Mouse (Mus musculus) 3T3-L1 (cell line): ENCODE results near the gene Zfyve26.

ENCODE experiments used
- DNase-seq: peaks from one replicate; pipeline ENCODE4 v3.0.0-alpha.2; 2015; ENCODE audit warnings: low read depth, low spot score

The Zfyve26 gene

GRCm38 (mm10) chr12:79296126-79296816, at the start of gene Zfyve26:
Gene Zfyve26, minus strand, starts transcription at chr12:79296304.
- peak; percentile 99 for DNase-seq

GRCm38 (mm10) chr12:79341291-79341845, 45.3 kb upstream of the Zfyve26 start:
- DNase-seq: no peak

- DNase-seq: no peak
These were observed 44.4 kb upstream of the Zfyve26 start for GRCm38 (mm10) chr12:79340513-79340912.

GRCm38 (mm10) chr12:79338791-79339190, 42.7 kb upstream of the Zfyve26 start:
- no peak for DNase-seq

- no peak for DNase-seq
These were observed 35.6 kb upstream of the Zfyve26 start for GRCm38 (mm10) chr12:79331722-79332121.

GRCm38 (mm10) chr12:79330571-79330970, 34.5 kb upstream of the Zfyve26 start:
- DNase-seq: no peak

GRCm38 (mm10) chr12:79327868-79328267, 31.8 kb upstream of the Zfyve26 start:
- DNase-seq: no peak

GRCm38 (mm10) chr12:79326745-79327144, 30.6 kb upstream of the Zfyve26 start:
- no peak for DNase-seq

GRCm38 (mm10) chr12:79326236-79326635, 30.1 kb upstream of the Zfyve26 start:
- DNase-seq: no peak

- DNase-seq: peak; percentile 72
These were observed 26.4 kb upstream of the Zfyve26 start for GRCm38 (mm10) chr12:79322539-79322938.

GRCm38 (mm10) chr12:79320895-79321294, 24.8 kb upstream of the Zfyve26 start:
- DNase-seq: no peak

GRCm38 (mm10) chr12:79317339-79317738, 21.2 kb upstream of the Zfyve26 start:
- DNase-seq: no peak

- DNase-seq: no peak
These were observed 17.6 kb upstream of the Zfyve26 start for GRCm38 (mm10) chr12:79313721-79314120.

GRCm38 (mm10) chr12:79306013-79306412, 9.9 kb upstream of the Zfyve26 start:
- no peak for DNase-seq

- peak; percentile 34 for DNase-seq
These were observed 9.0 kb upstream of the Zfyve26 start for GRCm38 (mm10) chr12:79305131-79305530.

- peak; percentile 83 for DNase-seq
These were observed 5.7 kb upstream of the Zfyve26 start for GRCm38 (mm10) chr12:79301802-79302201.

GRCm38 (mm10) chr12:79297884-79298636, 2.0 kb upstream of the Zfyve26 start:
- peak; percentile 20 for DNase-seq

- DNase-seq: peak; percentile 93
These were observed 1.0 kb upstream of the Zfyve26 start, which contains the start of gene Rad51b for GRCm38 (mm10) chr12:79297121-79297576. Gene Rad51b, plus strand, starts transcription at chr12:79297282.

GRCm38 (mm10) chr12:79292874-79293273, 3.2 kb downstream of the Zfyve26 start:
- DNase-seq: no peak

GRCm38 (mm10) chr12:79282595-79282994, 13.5 kb downstream of the Zfyve26 start:
- no peak for DNase-seq

GRCm38 (mm10) chr12:79279513-79280115, 16.5 kb downstream of the Zfyve26 start:
- no peak for DNase-seq

- DNase-seq: no peak
These were observed 23.5 kb downstream of the Zfyve26 start for GRCm38 (mm10) chr12:79272604-79273003.
